Mouse (Mus musculus): ENCODE data around the gene Tmem150c.

Tmem150c gene

DNA sequence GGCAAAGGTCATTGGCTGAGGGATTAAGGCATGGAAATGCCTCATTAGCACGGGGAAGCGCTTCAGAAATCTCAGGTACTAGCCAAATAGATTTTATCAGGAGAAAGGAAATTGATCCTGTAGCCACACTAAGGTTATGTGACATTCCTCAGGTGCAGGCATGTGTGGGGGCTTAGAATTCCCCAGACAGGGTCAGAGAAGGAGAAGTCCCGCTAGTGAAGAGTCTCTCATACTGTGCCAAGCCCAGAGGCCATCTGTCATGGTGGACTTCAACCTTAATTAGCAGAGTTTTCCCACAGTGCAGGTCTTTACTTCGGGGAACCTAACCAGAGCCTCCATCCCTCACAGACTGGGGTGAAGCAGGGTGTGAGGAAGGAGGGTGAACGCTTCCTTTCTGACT lies 62.7 kb downstream of the Tmem150c start:
- no peak for DNase-seq

DNA sequence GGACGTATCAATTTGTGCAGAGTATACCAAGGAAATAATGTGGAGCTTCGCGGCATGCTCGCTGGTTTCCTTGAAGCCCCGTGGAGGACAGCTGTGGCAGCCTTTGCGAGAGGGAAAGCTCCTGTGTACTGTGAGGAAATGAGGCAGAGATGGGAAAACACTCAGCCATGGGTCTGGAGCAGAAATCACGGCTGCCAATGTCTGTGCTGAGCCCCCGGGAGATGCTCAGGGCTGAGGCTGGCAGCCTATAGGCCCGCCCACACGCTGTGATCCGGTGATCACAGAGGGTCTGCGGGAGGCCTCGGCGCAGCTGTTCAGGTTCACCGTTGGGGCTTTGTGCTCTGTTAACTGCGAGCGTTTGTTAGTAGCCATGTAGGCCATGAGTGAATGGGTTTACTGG lies 68.0 kb downstream of the Tmem150c start:
- no peak for DNase-seq

DNA sequence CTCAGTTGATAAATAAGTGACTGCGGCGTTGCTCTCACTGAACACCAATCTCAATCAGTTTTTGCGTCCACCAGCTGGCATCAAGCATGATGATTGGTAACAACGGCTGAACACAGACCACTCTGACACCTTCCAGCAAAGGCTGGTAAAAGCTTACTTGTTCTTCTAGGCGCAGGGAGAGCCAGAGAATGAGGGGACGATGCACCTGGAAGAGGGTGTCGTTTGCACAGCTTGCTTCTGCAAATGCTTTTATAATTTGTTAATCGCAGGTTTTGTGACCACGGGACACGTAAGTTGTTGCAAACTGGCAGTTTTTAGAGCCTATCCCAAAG lies 68.4 kb downstream of the Tmem150c start:
- no peak for DNase-seq

- no peak for DNase-seq
Measured at GRCm38 (mm10) chr5:100090515-100091262, 68.9 kb downstream of the Tmem150c start.

DNA sequence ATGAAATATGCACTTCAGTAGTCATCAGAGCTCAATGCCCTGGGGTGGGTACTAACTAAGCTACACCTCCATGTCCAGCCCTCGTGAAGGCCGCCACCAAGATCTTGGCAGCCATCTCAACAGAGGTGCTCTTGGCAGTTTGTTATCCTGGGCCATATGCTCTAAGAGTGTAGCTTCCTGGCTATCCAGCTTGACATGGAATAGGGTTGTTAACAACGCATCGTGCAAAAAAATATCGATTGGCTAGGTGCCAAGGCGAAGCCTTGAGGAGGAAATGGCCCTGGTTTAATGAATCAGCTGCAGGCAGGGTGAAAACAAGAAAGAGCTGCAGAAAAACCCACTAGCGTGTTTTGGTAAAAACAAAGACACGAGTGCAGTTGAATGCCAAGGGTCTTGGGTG lies 74.5 kb downstream of the Tmem150c start:
- DNase-seq: no peak

- no peak for DNase-seq
Measured at GRCm38 (mm10) chr5:100083953-100084562, 75.5 kb downstream of the Tmem150c start.

- DNase-seq: no peak
Measured at GRCm38 (mm10) chr5:100082006-100082405, 77.6 kb downstream of the Tmem150c start.

- DNase-seq: no peak
Measured at GRCm38 (mm10) chr5:100079931-100080275, 79.7 kb downstream of the Tmem150c start.

- no peak for DNase-seq
Measured at GRCm38 (mm10) chr5:100079040-100079930, 80.3 kb downstream of the Tmem150c start.

GRCm38 (mm10) chr5:100074571-100074970 lies 85.0 kb downstream of the Tmem150c start:
- no peak for DNase-seq

GRCm38 (mm10) chr5:100072557-100072956 lies 87.1 kb downstream of the Tmem150c start:
- DNase-seq: no peak

DNA sequence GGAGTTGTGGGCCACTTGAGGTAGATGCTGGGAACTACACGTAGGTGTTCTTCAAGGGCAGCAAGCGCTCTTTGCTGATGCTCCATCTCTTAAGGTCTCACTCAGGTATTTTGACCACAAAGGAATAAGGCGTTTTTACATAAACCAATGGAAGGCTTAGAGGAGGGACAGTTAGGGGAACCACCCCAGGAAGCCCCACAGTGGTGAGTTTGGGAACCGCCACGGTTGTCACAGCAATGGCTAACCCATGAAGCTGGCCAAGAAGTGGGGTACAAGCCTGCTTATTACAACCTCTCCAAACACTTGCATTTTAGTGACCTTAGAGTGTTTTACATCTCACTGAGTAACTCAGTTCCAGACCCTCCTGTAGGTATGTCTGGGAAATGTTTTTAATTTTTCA lies 88.1 kb downstream of the Tmem150c start:
- DNase-seq: no peak

DNA sequence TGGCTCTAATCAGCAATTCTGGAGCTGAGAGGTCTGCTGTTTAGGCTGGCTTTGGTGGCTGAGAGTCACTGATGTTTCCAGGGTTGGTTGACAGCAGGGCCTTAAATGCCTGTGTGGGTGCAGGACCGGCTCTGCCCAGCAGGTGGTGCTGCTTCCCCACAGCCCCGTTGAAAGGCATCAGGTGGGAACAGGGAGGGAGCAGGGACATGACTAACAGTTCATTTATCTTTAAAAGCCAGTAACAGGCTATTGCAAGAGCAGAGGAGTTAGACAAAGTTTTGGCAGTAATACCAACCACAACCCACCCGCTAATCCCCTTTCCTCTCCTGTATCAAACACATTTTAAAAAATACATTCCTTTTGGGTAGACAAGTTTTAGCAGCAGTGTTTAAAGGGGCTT lies 89.4 kb downstream of the Tmem150c start:
- peak; percentile 86 for DNase-seq

DNA sequence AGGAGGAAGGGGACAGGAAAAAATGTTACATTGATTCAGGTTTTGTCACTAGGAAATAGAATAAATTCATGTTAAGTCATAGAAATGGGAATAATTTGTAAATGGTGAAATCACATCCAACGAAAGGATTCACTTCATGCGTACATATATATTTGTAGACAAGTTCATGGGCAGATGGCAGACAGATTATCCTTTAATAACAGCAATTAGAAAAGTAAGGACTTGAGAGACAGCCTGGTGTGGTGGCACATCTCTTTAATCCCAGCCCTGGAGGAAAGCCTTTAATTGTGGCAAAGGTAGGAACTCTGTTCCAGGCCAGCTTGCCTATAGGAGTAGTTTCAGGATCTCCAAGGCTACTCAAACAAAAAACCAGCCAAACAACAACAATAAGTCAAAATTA lies 90.1 kb downstream of the Tmem150c start:
- no peak for DNase-seq

GRCm38 (mm10) chr5:100067579-100067978 lies 92.0 kb downstream of the Tmem150c start:
- no peak for DNase-seq

GRCm38 (mm10) chr5:100060876-100061275 lies 98.7 kb downstream of the Tmem150c start:
- DNase-seq: no peak

DNA sequence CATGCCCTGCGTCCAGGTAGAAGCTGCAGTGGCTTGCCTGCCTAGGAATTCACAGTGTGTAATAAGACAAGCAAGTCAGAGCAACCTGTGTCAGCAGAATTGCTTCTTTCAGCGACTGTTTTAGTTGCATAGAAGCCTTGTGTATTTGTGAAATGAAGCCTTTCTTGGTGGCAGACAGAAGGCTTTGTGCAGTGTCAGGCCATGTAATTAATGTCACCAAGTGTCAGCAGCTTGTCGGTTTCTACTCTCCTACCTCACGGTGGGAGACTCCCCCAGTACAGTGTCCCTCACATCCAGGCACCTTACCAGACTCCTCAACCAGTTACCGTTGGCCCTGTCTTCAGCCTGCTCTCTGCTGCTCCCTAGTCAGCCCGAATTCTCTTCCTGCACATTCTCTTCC lies 100.3 kb downstream of the Tmem150c start:
- DNase-seq: no peak

DNA sequence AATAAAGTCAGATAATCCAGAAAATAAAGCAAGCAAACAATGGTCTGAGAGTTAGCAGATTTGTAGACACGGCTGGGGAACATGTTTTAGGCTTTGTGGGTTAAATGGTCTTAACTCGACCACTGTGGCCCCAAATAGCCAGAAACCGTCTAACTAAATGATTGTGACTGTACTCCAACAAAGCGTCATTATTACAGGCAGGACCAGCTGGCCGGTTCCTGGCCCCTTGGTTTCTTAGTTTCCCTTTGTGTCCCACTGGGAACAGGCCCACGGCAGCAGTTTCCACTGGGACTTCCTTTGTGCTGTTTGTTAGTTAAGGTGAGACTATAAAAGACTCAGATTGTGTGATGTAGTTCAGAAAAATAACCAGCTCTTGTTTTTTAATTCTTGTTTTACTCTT lies 100.9 kb downstream of the Tmem150c start:
- no peak for DNase-seq

DNA sequence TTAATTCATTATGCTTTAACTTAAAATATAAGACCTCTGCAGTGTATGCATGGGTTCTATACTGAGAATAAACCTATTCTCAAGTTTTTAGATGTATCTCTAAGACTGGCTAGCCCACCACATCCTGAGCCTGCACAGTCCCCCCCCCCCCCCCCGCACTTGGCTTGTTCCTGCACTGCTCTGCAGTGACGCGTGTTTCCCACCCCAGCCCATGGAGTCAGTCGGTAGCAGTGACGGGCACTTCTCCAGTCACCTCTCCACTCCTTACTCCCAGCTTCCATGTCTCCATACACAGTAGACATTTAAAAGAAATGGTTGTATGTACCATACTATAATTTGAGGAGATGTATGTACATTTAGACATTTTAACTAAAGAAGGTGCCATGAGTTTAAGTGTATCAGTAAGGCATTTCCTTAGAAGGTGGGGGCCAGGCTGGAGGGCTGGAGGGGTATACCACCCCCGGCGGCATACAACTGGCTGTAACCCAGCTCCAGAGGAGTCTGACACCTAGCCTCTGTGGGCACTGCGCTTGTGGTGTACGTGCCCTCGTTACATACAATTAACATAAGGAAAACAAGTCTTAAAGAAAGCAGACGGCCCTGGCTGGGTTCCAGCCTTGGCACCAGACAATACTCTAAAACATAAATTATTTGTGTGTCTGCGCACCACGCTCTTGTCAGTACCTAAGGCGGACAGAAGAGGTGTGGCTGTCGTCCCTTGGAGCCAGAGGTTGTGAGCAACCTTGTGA lies 102.0 kb downstream of the Tmem150c start:
- no peak for DNase-seq

DNA sequence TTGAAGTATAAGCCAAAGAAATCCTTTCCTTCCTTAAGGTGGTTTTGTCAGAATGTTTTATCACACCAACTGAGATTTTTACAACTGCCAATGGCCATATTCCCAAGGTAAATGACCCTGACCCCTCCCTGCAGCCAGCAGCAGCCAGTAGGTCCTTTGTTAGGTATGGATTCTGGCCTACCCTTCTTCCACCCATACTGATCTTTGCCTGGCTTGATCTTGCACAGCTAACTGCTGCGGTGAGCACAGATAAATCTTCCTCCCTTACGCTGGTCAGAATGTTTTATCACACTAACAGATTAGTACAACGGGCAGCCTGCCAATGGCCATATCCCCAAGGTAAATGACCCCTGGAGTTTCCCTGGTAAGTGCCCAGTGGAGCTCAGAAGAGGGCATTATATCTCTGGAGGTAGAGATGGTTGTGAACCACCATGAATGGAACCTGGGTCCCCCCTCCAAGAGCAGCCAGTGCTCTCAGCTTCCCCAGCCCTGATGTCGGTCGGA lies 103.7 kb downstream of the Tmem150c start:
- no peak for DNase-seq

DNA sequence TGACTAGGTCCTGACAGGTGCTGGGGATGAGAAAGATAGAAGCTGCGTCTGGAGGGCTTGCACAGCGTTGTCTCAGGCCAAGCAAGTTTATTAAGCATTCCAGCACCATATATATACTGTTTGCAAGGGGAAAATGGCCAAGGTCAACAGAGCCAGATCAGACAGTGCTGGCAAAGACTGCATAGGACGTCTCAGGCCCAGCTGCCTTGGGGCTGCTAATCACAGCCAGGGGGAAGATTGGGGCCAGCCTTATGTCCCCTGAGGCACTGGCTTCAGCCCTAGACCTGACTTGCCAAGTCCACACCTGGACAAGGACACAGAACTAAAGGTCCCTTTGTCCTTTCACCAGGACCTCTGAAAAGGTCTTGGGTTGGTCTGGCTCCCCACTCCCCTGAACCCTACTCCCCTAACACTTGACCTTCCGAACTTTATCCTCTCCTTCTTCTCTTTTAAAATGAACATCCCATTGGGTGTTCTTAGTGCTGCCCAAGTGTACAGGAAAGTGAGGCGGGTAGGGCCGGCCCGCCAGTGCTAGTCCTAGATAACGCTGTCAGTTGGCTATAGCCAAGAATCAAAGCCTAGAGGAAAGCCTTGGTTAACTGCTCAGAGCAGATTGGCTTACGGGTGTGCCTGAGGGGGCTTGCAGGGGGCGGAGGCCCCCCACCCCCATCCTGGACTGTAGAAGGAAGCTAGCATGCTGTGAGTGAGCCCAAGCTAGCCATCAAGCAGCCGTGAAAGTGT lies 104.6 kb downstream of the Tmem150c start:
- DNase-seq: no peak

DNA sequence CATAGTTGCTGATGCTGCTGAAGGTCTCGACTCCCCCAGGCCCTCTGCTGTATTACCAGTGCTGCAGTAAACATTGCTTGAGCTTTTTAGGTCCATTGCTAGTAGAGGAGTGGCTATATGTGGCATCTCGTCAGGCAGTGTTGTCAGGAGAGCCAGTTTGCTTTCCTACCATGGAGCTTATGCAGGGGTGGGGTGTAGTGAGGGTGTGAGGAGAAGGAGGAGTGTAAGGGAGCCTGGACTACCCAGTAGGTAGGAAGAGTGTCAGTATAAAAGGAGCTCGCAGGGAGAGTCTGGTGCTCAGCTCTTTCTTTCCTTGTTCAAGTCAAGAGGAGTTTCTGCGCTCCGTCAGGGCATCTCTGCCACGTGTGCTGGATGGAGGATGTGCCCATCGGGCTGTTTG lies 106.9 kb downstream of the Tmem150c start:
- no peak for DNase-seq

Measured in thymus, postnatal 25 days (tissue).